Mouse (Mus musculus) myocyte (in vitro differentiated cells): ENCODE results near the gene Amigo1.

ENCODE experiments used
- E2F4 ChIP-seq: IDR thresholded peaks from one replicate; pipeline ENCODE4 v1.6.1; 2011; ENCODE audit warnings: mild to moderate bottlenecking, control low read depth, moderate library complexity; ENCODE audit not compliant: insufficient read depth
- MYOG ChIP-seq, 3 experiments: IDR thresholded peaks; one replicate each; pipeline ENCODE4 v1.6.1; 2011; ENCODE audit warnings: control low read depth in 2 of 3, low read depth in 2 of 3, mild to moderate bottlenecking in 2 of 3; ENCODE audit not compliant: insufficient read length in 2 of 3, control insufficient read depth in 1 of 3, insufficient read depth in 1 of 3
- POLR2A ChIP-seq: IDR thresholded peaks from one replicate; pipeline ENCODE4 v1.6.1; 2011; ENCODE audit warnings: low read depth, mild to moderate bottlenecking, control low read depth, moderate library complexity; ENCODE audit not compliant: insufficient read length
- TCF12 ChIP-seq: IDR thresholded peaks from one replicate; pipeline ENCODE4 v1.6.1; 2011; ENCODE audit warnings: mild to moderate bottlenecking, control low read depth; ENCODE audit not compliant: poor library complexity, insufficient read depth, severe bottlenecking

DNA sequence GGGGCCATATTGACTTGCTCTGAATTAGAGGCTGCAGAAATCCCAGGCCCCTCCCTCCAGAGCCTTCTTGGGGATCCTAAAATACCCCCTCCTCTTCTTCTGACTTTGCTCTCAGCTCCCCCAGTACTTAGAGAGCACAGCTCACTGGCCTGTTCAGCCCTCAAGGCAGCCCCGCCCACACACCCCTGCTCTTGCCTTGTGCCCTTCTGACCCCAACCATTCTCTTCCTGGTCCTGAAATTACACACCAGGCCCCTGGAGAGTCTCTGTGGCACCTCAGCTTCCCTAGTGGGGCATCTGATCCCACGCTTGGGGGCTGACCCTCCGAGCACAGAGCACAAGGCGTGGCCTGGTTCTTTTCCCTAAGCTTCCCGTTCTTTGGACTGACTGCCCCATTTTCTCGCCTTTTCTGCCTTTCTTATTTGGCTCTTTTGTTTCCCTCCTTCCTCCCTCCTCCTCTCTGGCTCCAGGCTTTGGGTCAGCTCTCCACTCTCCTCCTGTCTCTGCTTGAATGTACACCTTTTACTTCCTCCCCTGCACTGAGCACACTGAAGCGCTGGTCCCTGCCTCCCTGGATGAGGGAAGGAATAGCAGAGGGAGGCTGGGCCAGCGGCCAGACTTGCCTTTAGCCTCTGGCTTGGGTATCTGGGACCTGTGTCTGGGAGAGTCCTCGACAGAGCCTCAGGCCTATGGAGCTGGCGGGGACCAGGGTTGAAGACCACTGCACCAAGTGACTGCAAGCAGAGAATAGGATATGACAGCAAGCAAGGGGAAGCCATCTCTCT, 20.4 kb upstream of the Amigo1 start:
- TF ChIP-seq POLR2A (no peak), MYOG (IDR thresholded peaks at IDR 0.05; ENCODE audit: control insufficient read depth in 1 of 3, insufficient read depth in 1 of 3, insufficient read length in 2 of 3, low read depth in 2 of 3) (no peak), E2F4 (no peak), TCF12 (no peak)
